Mouse (Mus musculus): ENCODE data around the gene Pakap. TPM values are rescaled to one million over a fixed set of nuclear protein-coding genes. Genes with fewer than 3 reads are reported as not detected.

Pakap gene
- polyA plus RNA-seq, 1 experiment, result not detected

DNA sequence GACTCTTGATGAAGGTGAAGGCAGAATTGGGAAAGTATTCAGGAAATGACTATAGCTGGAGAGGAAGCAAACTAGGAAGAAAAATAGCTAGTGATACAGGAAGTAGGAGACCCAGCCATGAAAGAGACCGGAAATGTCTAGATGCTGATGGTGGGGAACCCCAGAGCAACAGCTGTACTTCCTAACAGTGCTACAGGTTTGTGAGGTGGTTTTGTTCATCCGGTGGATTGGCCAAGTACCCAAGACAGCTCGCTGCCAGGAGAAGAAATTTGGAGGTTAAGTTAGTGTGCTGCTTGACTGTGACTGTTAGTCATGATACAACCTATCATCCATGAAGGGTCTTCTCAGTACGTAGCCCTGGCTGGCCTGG is 245.6 kb downstream of the Pakap start:
- no peak for TF ChIP-seq CTCF (IDR thresholded peaks at IDR 0.05; ENCODE audit: low read depth, low read length)
- no peak for TF ChIP-seq POLR2A (IDR thresholded peaks at IDR 0.05; ENCODE audit: borderline replicate concordance, low read depth, low read length)
- H3K4me1 ChIP-seq (ENCODE audit: control insufficient read depth, insufficient read depth, low read length), result no peaks in the 10 kb centered on the region
- H3K4me3 ChIP-seq (ENCODE audit: insufficient read depth, low read length), result no peak overlapping the region
- no peak overlapping the region for H3K27ac ChIP-seq (ENCODE audit: insufficient read depth, low read depth, low read length)

GRCm38 (mm10) chr4:57815355-57815754 is 247.4 kb downstream of the Pakap start:
- no peak overlapping the region for H3K4me3 ChIP-seq (ENCODE audit: insufficient read depth, low read length)
- no peaks in the 10 kb centered on the region for H3K4me1 ChIP-seq (ENCODE audit: control insufficient read depth, insufficient read depth, low read length)
- no peak overlapping the region for H3K27ac ChIP-seq (ENCODE audit: insufficient read depth, low read depth, low read length)
- TF ChIP-seq POLR2A (IDR thresholded peaks at IDR 0.05; ENCODE audit: borderline replicate concordance, low read depth, low read length), result no peak
- TF ChIP-seq CTCF (IDR thresholded peaks at IDR 0.05; ENCODE audit: low read depth, low read length), result no peak

- no peaks in the 10 kb centered on the region for H3K4me1 ChIP-seq (ENCODE audit: control insufficient read depth, insufficient read depth, low read length)
- H3K27ac ChIP-seq (ENCODE audit: insufficient read depth, low read depth, low read length), result no peak overlapping the region
- H3K4me3 ChIP-seq (ENCODE audit: insufficient read depth, low read length), result no peak overlapping the region
- TF ChIP-seq POLR2A (IDR thresholded peaks at IDR 0.05; ENCODE audit: borderline replicate concordance, low read depth, low read length), result no peak
- TF ChIP-seq CTCF (IDR thresholded peaks at IDR 0.05; ENCODE audit: low read depth, low read length), result no peak
These were observed 248.2 kb downstream of the Pakap start for GRCm38 (mm10) chr4:57816146-57816545.

DNA sequence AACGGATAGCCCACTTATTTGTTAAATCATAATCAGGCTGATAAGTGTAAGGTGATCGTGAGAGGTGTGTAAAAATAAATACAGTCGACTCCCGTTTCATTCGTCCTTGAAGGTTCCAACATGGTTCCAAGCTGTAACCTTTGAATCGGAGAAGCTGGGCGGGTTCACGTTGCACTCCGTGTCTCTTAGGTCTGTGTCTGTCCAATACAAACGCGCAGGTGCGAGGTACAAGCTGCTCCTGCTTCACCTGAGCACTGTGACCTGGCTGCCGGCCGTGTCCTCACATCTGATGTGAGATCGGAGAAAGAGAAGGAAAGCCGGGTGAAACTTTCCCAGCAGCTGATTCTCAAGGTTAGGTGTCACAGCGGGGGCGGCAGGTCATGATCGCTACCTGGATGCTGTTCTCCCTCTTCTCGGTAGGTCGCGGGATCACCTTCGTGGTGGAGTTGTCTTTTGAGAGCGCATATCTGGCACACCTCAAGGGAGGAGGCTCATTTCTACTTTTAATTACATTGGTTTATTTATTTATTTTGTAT is 252.9 kb downstream of the Pakap start:
- Histone ChIP-seq H3K4me3 (ENCODE audit: insufficient read depth, low read length) (no peak overlapping the region), H3K4me1 (ENCODE audit: control insufficient read depth, insufficient read depth, low read length) (no peaks in the 10 kb centered on the region), H3K27ac (ENCODE audit: insufficient read depth, low read depth, low read length) (no peak overlapping the region)
- no peak for TF ChIP-seq POLR2A (IDR thresholded peaks at IDR 0.05; ENCODE audit: borderline replicate concordance, low read depth, low read length)
- TF ChIP-seq CTCF (IDR thresholded peaks at IDR 0.05; ENCODE audit: low read depth, low read length), result no peak

- no peak overlapping the region for H3K4me3 ChIP-seq (ENCODE audit: insufficient read depth, low read length)
- TF ChIP-seq CTCF (IDR thresholded peaks at IDR 0.05; ENCODE audit: low read depth, low read length), result no peak
- no peak for TF ChIP-seq POLR2A (IDR thresholded peaks at IDR 0.05; ENCODE audit: borderline replicate concordance, low read depth, low read length)
These were observed 253.8 kb downstream of the Pakap start for GRCm38 (mm10) chr4:57821556-57822356.

GRCm38 (mm10) chr4:57822641-57823040 is 254.7 kb downstream of the Pakap start:
- Histone ChIP-seq H3K4me1 (ENCODE audit: control insufficient read depth, insufficient read depth, low read length) (no peaks in the 10 kb centered on the region), H3K27ac (ENCODE audit: insufficient read depth, low read depth, low read length) (no peak overlapping the region), H3K4me3 (ENCODE audit: insufficient read depth, low read length) (no peak overlapping the region)
- TF ChIP-seq POLR2A (IDR thresholded peaks at IDR 0.05; ENCODE audit: borderline replicate concordance, low read depth, low read length), result no peak
- no peak for TF ChIP-seq CTCF (IDR thresholded peaks at IDR 0.05; ENCODE audit: low read depth, low read length)

More at GRCm38 (mm10) chr4:57821556-57822356, 253.8 kb downstream of the Pakap start:
- Histone ChIP-seq H3K4me1 (ENCODE audit: control insufficient read depth, insufficient read depth, low read length) (no peaks in the 10 kb centered on the region), H3K27ac (ENCODE audit: insufficient read depth, low read depth, low read length) (no peak overlapping the region)

- TF ChIP-seq CTCF (IDR thresholded peaks at IDR 0.05; ENCODE audit: low read depth, low read length) (no peak), POLR2A (IDR thresholded peaks at IDR 0.05; ENCODE audit: borderline replicate concordance, low read depth, low read length) (no peak)
- H3K27ac ChIP-seq (ENCODE audit: insufficient read depth, low read depth, low read length), result no peak overlapping the region
- no peak overlapping the region for H3K4me3 ChIP-seq (ENCODE audit: insufficient read depth, low read length)
- no peaks in the 10 kb centered on the region for H3K4me1 ChIP-seq (ENCODE audit: control insufficient read depth, insufficient read depth, low read length)
These were observed 256.8 kb downstream of the Pakap start for GRCm38 (mm10) chr4:57824626-57825240.

- no peak for TF ChIP-seq CTCF (IDR thresholded peaks at IDR 0.05; ENCODE audit: low read depth, low read length)
- TF ChIP-seq POLR2A (IDR thresholded peaks at IDR 0.05; ENCODE audit: borderline replicate concordance, low read depth, low read length), result no peak
- Histone ChIP-seq H3K27ac (ENCODE audit: insufficient read depth, low read depth, low read length) (no peak overlapping the region), H3K4me3 (ENCODE audit: insufficient read depth, low read length) (no peak overlapping the region), H3K4me1 (ENCODE audit: control insufficient read depth, insufficient read depth, low read length) (no peaks in the 10 kb centered on the region)
These were observed 258.3 kb downstream of the Pakap start for GRCm38 (mm10) chr4:57826272-57826671.

DNA sequence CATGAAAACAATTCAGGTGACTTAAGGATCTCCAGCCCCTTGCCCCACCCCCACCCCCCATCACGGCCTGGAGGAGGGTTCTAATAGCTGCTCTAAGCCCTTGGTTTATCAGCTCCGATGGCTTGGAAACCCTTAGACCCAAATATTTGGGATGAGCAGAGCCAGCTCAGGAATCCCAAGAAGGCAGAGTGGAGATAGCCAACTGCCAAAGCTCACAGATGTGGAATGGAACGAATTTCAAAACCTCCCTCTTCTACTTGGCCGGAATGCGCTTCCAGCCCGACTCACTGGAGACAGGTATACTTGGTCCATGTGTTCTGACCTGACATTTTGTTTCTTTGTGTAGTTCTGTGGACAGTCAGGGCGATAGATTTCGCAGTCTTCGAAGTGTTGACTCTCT is 261.2 kb downstream of the Pakap start:
- Histone ChIP-seq H3K4me1 (ENCODE audit: control insufficient read depth, insufficient read depth, low read length) (no peaks in the 10 kb centered on the region), H3K4me3 (ENCODE audit: insufficient read depth, low read length) (no peak overlapping the region), H3K27ac (ENCODE audit: insufficient read depth, low read depth, low read length) (no peak overlapping the region)
- TF ChIP-seq CTCF (IDR thresholded peaks at IDR 0.05; ENCODE audit: low read depth, low read length) (no peak), POLR2A (IDR thresholded peaks at IDR 0.05; ENCODE audit: borderline replicate concordance, low read depth, low read length) (no peak)

- Histone ChIP-seq H3K4me3 (ENCODE audit: insufficient read depth, low read length) (no peak overlapping the region), H3K27ac (ENCODE audit: insufficient read depth, low read depth, low read length) (no peak overlapping the region), H3K4me1 (ENCODE audit: control insufficient read depth, insufficient read depth, low read length) (no peaks in the 10 kb centered on the region)
- TF ChIP-seq CTCF (IDR thresholded peaks at IDR 0.05; ENCODE audit: low read depth, low read length), result no peak
- no peak for TF ChIP-seq POLR2A (IDR thresholded peaks at IDR 0.05; ENCODE audit: borderline replicate concordance, low read depth, low read length)
These were observed 261.8 kb downstream of the Pakap start for GRCm38 (mm10) chr4:57829740-57830139.

Measured in bone marrow macrophage, adult 2 months (primary cell).